Mouse (Mus musculus): Measurements from ENCODE around the gene Retreg1.

- TF ChIP-seq POLR2A (IDR thresholded peaks at IDR 0.05; ENCODE audit: low read depth, low read length) (no peak), USF1 (IDR thresholded peaks at IDR 0.05; ENCODE audit: low read depth, low read length) (no peak), ETS1 (conservative IDR thresholded peaks at IDR 0.05; ENCODE audit: low read depth, low read length) (no peak), CTCF (conservative IDR thresholded peaks at IDR 0.05 in 1 of 2, IDR thresholded peaks at IDR 0.05 in 1 of 2; ENCODE audit: low read depth in 2 of 2, low read length in 2 of 2) (no peak), NRF1 (IDR thresholded peaks at IDR 0.05; ENCODE audit: low read depth, low read length) (no peak), JUND (conservative IDR thresholded peaks at IDR 0.05; ENCODE audit: low read depth, low read length) (no peak), ZMIZ1 (IDR thresholded peaks at IDR 0.05; ENCODE audit: low read depth, low read length) (no peak), RCOR1 (conservative IDR thresholded peaks at IDR 0.05; ENCODE audit: low read depth, low read length) (no peak), KAT2A (IDR thresholded peaks at IDR 0.05; ENCODE audit: insufficient replicate concordance, low read length) (no peak), ZC3H11A (IDR thresholded peaks at IDR 0.05; ENCODE audit: low read depth, low read length) (no peak), JUN (IDR thresholded peaks at IDR 0.05; ENCODE audit: insufficient read depth, low read depth, low read length) (no peak), SMC3 (IDR thresholded peaks at IDR 0.05; ENCODE audit: low read depth, low read length) (no peak)
Observed at GRCm38 (mm10) chr15:25797179-25797578, 45.8 kb upstream of the Retreg1 start.
